Mouse (Mus musculus) megakaryocyte, embryonic 14.5 days (primary cell): ENCODE results near the gene C1ra. TPM values are rescaled to one million over a fixed set of nuclear protein-coding genes. Genes with fewer than 3 reads are reported as not detected.
"Not testable (repeated sequence)": the region's sequence is repeated elsewhere in the genome, so short reads cannot be mapped to it uniquely, and the experiment has no call there.

Source experiments
- H3K27me3 ChIP-seq: replicated peaks from 2 replicates; pipeline ENCODE3; 2012; ENCODE audit warnings: inconsistent platforms
- H3K36me3 ChIP-seq: replicated peaks from 2 replicates; pipeline ENCODE3; 2012; ENCODE audit warnings: low read length, inconsistent platforms, mixed read lengths
- H3K4me1 ChIP-seq: 2 replicates; pipeline ENCODE4 v1.6.1; 2012; ENCODE audit warnings: inconsistent platforms
- H3K4me3 ChIP-seq: replicated peaks from 2 replicates; pipeline ENCODE3; 2012; ENCODE audit warnings: moderate library complexity, mild to moderate bottlenecking, inconsistent platforms
- H3K9me3 ChIP-seq: 2 replicates; pipeline ENCODE4 v1.6.1; 2012; ENCODE audit warnings: inconsistent platforms
- FLI1 ChIP-seq: IDR thresholded peaks from 2 replicates; pipeline ENCODE4 v1.6.1; 2012; ENCODE audit warnings: low read length, inconsistent platforms, mixed read lengths
- GATA1 ChIP-seq: IDR thresholded peaks from 3 replicates; pipeline ENCODE4 v1.6.1; 2012; ENCODE audit warnings: mixed read lengths, low read length, inconsistent platforms, borderline replicate concordance
- polyA plus RNA-seq: library from polyadenylated mRNA; stranded (reverse); fragments of >175 nt; gene quantifications from 2 replicates; pipeline ENCODE4 v1.2.3, GENCODE M21; 2012; ENCODE audit warnings: low replicate concordance; ENCODE audit not compliant: insufficient read depth

The C1ra gene
- polyA plus RNA-seq, 1 experiment, result 0.54 TPM

- no peak overlapping the region for H3K4me3 ChIP-seq
- no peaks in the 10 kb centered on the region for H3K9me3 ChIP-seq
- peaks cover 6% of the 10 kb centered on the region for H3K27me3 ChIP-seq
- no peaks in the 10 kb centered on the region for H3K36me3 ChIP-seq
- peaks cover 5% of the 10 kb centered on the region for H3K4me1 ChIP-seq
- TF ChIP-seq FLI1, result no peak
- TF ChIP-seq GATA1, result no peak
These were observed 7.2 kb upstream of the C1ra start for GRCm38 (mm10) chr6:124505028-124505427.

GRCm38 (mm10) chr6:124506991-124507390 is 5.2 kb upstream of the C1ra start:
- no peak for TF ChIP-seq GATA1
- H3K9me3 ChIP-seq, result no peaks in the 10 kb centered on the region
- peaks cover 6% of the 10 kb centered on the region for H3K27me3 ChIP-seq
- H3K4me1 ChIP-seq, result peaks cover 6% of the 10 kb centered on the region
- no peak overlapping the region for H3K4me3 ChIP-seq
- H3K36me3 ChIP-seq, result no peaks in the 10 kb centered on the region

DNA sequence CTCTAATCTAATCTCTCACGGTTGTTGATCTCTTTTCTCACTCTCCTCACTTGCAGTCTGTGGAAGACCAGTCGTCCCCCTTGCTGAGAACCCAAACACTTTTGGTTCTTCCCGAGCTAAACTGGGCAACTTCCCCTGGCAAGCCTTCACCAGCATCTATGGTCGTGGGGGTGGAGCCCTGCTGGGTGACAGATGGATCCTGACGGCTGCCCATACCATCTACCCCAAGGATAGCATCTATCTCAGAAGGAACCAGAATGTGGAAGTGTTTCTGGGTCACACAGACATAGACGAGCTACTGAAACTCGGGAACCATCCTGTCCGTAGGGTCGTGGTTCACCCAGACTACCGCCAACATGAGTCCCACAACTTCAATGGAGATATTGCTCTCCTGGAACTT is 3.9 kb upstream of the C1ra start:
- no peak for TF ChIP-seq FLI1
- no peak for TF ChIP-seq GATA1
- H3K4me3 ChIP-seq, result no peak overlapping the region
- H3K4me1 ChIP-seq, result peaks cover 14% of the 10 kb centered on the region
- H3K36me3 ChIP-seq, result no peaks in the 10 kb centered on the region
- peaks cover 6% of the 10 kb centered on the region for H3K27me3 ChIP-seq
- no peaks in the 10 kb centered on the region for H3K9me3 ChIP-seq

DNA sequence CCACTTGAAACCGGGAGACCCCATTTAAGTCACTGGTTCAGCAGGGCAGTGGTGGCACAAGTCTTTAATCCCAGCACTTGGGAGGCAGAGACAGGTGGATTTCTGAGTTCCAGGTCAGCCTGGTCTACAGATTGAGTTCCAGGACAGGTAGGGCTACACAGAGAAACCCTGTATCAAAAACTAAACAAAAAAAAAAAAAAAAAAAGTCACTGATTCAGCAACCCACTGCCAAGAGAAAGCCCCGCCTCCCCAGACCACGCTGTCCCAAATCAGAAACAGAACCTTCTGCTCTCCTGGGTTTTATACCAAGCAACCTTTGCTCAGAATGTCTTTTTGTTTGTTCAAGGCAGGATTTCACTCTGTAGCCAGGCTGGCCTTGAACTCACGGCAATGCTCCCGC is 3.0 kb upstream of the C1ra start:
- not testable (repeated sequence) for H3K27me3 ChIP-seq, H3K9me3 ChIP-seq, H3K36me3 ChIP-seq, H3K4me3 ChIP-seq
- H3K4me1 ChIP-seq, result peaks cover 14% of the 10 kb centered on the region

DNA sequence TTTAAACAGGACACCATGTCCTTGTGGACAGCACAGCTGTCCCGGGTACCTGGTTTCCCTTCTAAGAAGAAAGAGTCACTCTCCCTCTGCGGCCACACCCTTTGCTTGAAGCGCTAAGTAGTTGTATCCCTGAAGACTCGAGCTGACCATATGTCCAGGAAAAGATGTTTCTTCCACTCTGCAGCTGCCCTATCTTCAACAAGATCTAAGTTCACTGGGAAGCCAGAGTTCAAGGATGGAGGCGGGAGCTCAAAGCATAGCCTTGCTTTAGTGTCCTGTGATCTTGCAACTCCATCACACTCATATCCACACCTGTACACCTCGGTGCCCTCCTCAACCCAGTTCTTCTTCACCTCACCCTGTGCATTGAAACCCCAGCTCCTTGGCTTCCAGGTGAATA is 269 bp upstream of the C1ra start:
- H3K4me3 ChIP-seq, result no peak overlapping the region
- H3K36me3 ChIP-seq, result no peaks in the 10 kb centered on the region
- H3K27me3 ChIP-seq, result peaks cover 6% of the 10 kb centered on the region
- no peaks in the 10 kb centered on the region for H3K9me3 ChIP-seq
- TF ChIP-seq GATA1 (no peak), FLI1 (no peak)
- peaks cover 9% of the 10 kb centered on the region for H3K4me1 ChIP-seq

GRCm38 (mm10) chr6:124517733-124518132 is 5.5 kb downstream of the C1ra start:
- H3K4me1 ChIP-seq, H3K4me3 ChIP-seq, H3K9me3 ChIP-seq, H3K27me3 ChIP-seq, H3K36me3 ChIP-seq: not testable (repeated sequence)

GRCm38 (mm10) chr6:124522082-124522481 is 9.9 kb downstream of the C1ra start:
- H3K9me3 ChIP-seq, H3K36me3 ChIP-seq, H3K4me1 ChIP-seq, H3K27me3 ChIP-seq, H3K4me3 ChIP-seq: not testable (repeated sequence)

- Histone ChIP-seq H3K9me3 (no peaks in the 10 kb centered on the region), H3K36me3 (no peaks in the 10 kb centered on the region), H3K27me3 (peaks cover 5% of the 10 kb centered on the region), H3K4me3 (no peak overlapping the region), H3K4me1 (no peaks in the 10 kb centered on the region)
- TF ChIP-seq GATA1 (no peak), FLI1 (no peak)
These were observed 15.7 kb downstream of the C1ra start for GRCm38 (mm10) chr6:124527881-124528280.

GRCm38 (mm10) chr6:124531077-124531476 is 18.9 kb downstream of the C1ra start:
- peaks cover 5% of the 10 kb centered on the region for H3K27me3 ChIP-seq
- no peaks in the 10 kb centered on the region for H3K4me1 ChIP-seq
- TF ChIP-seq FLI1 (no peak), GATA1 (no peak)
- H3K9me3 ChIP-seq, result no peaks in the 10 kb centered on the region
- no peaks in the 10 kb centered on the region for H3K36me3 ChIP-seq
- no peak overlapping the region for H3K4me3 ChIP-seq

- not testable (repeated sequence) for H3K4me1 ChIP-seq, H3K27me3 ChIP-seq, H3K9me3 ChIP-seq, H3K36me3 ChIP-seq, H3K4me3 ChIP-seq
These were observed 24.1 kb downstream of the C1ra start for GRCm38 (mm10) chr6:124536125-124536829.

- not testable (repeated sequence) for H3K9me3 ChIP-seq, H3K4me3 ChIP-seq
These were observed 29.0 kb downstream of the C1ra start for GRCm38 (mm10) chr6:124541176-124541575.

DNA sequence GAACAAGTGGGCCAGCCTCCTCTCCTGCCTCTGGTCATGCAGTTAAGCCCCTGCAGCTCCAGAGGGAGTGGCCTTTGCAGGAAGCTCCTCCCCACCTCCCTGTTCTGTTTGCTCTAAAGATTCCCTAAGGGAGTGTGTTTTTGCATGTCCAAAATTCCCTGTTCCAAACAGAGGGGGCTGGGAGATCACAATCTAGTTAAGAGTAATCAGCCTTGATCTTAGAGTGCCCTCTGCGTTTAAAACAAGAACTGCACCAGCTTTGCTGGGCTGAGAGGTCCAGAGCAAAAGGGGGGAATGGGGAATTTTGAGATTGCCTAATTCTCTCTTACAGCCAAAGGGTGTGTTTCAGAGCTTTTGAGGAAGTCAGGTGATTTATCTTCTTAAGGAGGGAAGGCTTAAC is 30.1 kb downstream of the C1ra start, which contains the start of gene C1s1:
C1s1 (minus strand) TSS at position 76 of the 400 bp plus-strand sequence.
- H3K4me3 ChIP-seq, H3K4me1 ChIP-seq, H3K27me3 ChIP-seq, H3K36me3 ChIP-seq, H3K9me3 ChIP-seq: not testable (repeated sequence)

More at GRCm38 (mm10) chr6:124541176-124541575, 29.0 kb downstream of the C1ra start:
- H3K27me3 ChIP-seq, H3K4me1 ChIP-seq, H3K36me3 ChIP-seq: not testable (repeated sequence)
